Mouse (Mus musculus) heart, embryonic 10.5 days (tissue): ENCODE measurements at regions not wholly inside any gene's neighbourhood (a gene's known extent, or its start where the extent isn't known, plus 50 kb on each side); places are given as distances from the start of the nearest gene placed in this dataset.

Experiments used
- DNase-seq: peaks from one replicate; pipeline ENCODE4 v3.0.0-alpha.2; 2017; ENCODE audit warnings: low spot score
- H3K27ac ChIP-seq: fragments of 300-500 bp; sonication (generic); 2 replicates; pipeline ENCODE4 v1.5.1; 2016; ENCODE audit warnings: mild to moderate bottlenecking
- H3K27me3 ChIP-seq: fragments of 300-500 bp; sonication (generic); 2 replicates; pipeline ENCODE4 v1.6.1; 2016; ENCODE audit warnings: mild to moderate bottlenecking; ENCODE audit not compliant: poor library complexity, insufficient read depth, severe bottlenecking
- H3K36me3 ChIP-seq: fragments of 300-500 bp; sonication (generic); 2 replicates; pipeline ENCODE4 v1.6.1; 2016; ENCODE audit warnings: mild to moderate bottlenecking, moderate library complexity
- H3K4me1 ChIP-seq: fragments of 300-500 bp; sonication (generic); 2 replicates; pipeline ENCODE4 v1.6.1; 2016; ENCODE audit warnings: mild to moderate bottlenecking
- H3K4me3 ChIP-seq: fragments of 300-500 bp; sonication (generic); 2 replicates; pipeline ENCODE4 v1.5.1; 2016; ENCODE audit warnings: mild to moderate bottlenecking, moderate library complexity
- H3K9me3 ChIP-seq: fragments of 300-500 bp; sonication (generic); 2 replicates; pipeline ENCODE4 v1.6.1; 2016; ENCODE audit warnings: mild to moderate bottlenecking, moderate library complexity
- WGBS: fragments of 180-500 bp; shearing (Covaris S2); methylation state at CpG from one replicate; pipeline ENCODE4 v1.1.7; 2016; 5-methylcytosine and 5-hydroxymethylcytosine counted together

GRCm38 (mm10) chr9:46938628-46939027, 59.9 kb upstream of the Gm4791 start:
- no peaks in the 10 kb centered on the region for H3K36me3 ChIP-seq
- H3K27ac ChIP-seq, result no peak overlapping the region
- H3K9me3 ChIP-seq, result no peaks in the 10 kb centered on the region
- 81% methylated on average over 3 of the region's 3 CpGs for WGBS
- H3K4me3 ChIP-seq, result no peak overlapping the region
- DNase-seq, result no peak
- H3K27me3 ChIP-seq, result peaks cover 5% of the 10 kb centered on the region; the same call in 1 of the 2 replicates
- H3K4me1 ChIP-seq, result 0 out of 2 replicates have a peak, but pooled peaks cover 3% of the 10 kb centered on the region

- Histone ChIP-seq H3K4me3 (no peak overlapping the region), H3K36me3 (no peaks in the 10 kb centered on the region), H3K27me3 (0 out of 2 replicates have a peak, but pooled peaks cover 5% of the 10 kb centered on the region), H3K9me3 (no peaks in the 10 kb centered on the region), H3K27ac (no peak overlapping the region), H3K4me1 (no peaks in the 10 kb centered on the region)
- DNase-seq, result no peak
- WGBS, result 81% methylated on average over 3 of the region's 3 CpGs
These were observed 72.9 kb upstream of the Gm4791 start for GRCm38 (mm10) chr9:46925641-46926040.

- 0 out of 2 replicates have a peak, but pooled peaks cover 4% of the 10 kb centered on the region for H3K27me3 ChIP-seq
- no peak for DNase-seq
- no peaks in the 10 kb centered on the region for H3K9me3 ChIP-seq
- 88% methylated on average over 1 of the region's 1 CpGs for whole genome bisulfite sequencing
- peaks cover 4% of the 10 kb centered on the region; the same call in 1 of the 2 replicates for H3K4me1 ChIP-seq
- no peak overlapping the region for H3K4me3 ChIP-seq
- H3K36me3 ChIP-seq, result no peaks in the 10 kb centered on the region
- no peak overlapping the region for H3K27ac ChIP-seq
These were observed 78.5 kb upstream of the Gm4791 start for GRCm38 (mm10) chr9:46920081-46920480.

DNA sequence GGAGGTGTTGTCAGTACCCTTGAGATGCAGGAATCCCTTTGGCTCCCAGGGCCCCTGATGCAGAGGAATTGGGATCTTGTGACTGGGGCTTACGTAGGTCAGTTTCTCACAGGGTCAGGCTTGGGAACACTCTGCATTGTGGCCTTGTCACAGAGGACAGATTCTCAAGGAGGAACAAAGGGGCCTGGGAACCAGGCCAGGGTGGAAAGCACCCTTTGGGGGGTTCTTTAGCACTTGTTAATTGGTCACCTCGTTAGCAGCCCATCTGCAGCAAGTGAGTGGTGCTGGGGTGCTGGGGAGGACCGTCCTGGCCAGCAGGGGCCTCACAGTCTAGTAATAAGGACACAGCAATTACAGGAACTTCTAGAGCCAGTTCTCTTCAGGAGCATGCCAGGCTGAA, 85.3 kb upstream of the Gm4791 start:
- Histone ChIP-seq H3K4me1 (peaks cover 6% of the 10 kb centered on the region; the same call in 1 of the 2 replicates), H3K36me3 (no peaks in the 10 kb centered on the region), H3K9me3 (no peaks in the 10 kb centered on the region), H3K27me3 (peaks cover 20% of the 10 kb centered on the region; the same call in 1 of the 2 replicates), H3K27ac (no peak overlapping the region), H3K4me3 (no peak overlapping the region)
- 35% methylated on average over 3 of the region's 3 CpGs for WGBS
- peak; percentile 62 for DNase-seq

- no peak for DNase-seq
- no peak overlapping the region for H3K27ac ChIP-seq
- 51% methylated on average over 6 of the region's 6 CpGs for WGBS
- no peaks in the 10 kb centered on the region for H3K9me3 ChIP-seq
- no peak overlapping the region for H3K4me3 ChIP-seq
- H3K4me1 ChIP-seq, result peaks cover 6% of the 10 kb centered on the region; the same call in 1 of the 2 replicates
- H3K36me3 ChIP-seq, result no peaks in the 10 kb centered on the region
- peaks cover 16% of the 10 kb centered on the region; the same call in 1 of the 2 replicates for H3K27me3 ChIP-seq
These were observed 89.0 kb upstream of the Gm4791 start for GRCm38 (mm10) chr9:46909412-46910013.

- no peak overlapping the region for H3K4me3 ChIP-seq
- peak; percentile 65 for DNase-seq
- WGBS, result 90% methylated on average over 3 of the region's 3 CpGs
- peaks cover 7% of the 10 kb centered on the region for H3K27me3 ChIP-seq
- H3K9me3 ChIP-seq, result no peaks in the 10 kb centered on the region
- H3K36me3 ChIP-seq, result no peaks in the 10 kb centered on the region
- H3K4me1 ChIP-seq, result peaks cover 14% of the 10 kb centered on the region; the same call in 1 of the 2 replicates
- H3K27ac ChIP-seq, result no peak overlapping the region
These were observed 93.5 kb upstream of the Gm4791 start for GRCm38 (mm10) chr9:46905081-46905480.

- peak; percentile 75 for DNase-seq
- Histone ChIP-seq H3K27me3 (peaks cover 3% of the 10 kb centered on the region; the same call in 1 of the 2 replicates), H3K4me3 (no peak overlapping the region), H3K27ac (peak overlapping the region; percentile 52; the same call in 1 of the 2 replicates), H3K4me1 (peaks cover 14% of the 10 kb centered on the region; the same call in 1 of the 2 replicates), H3K9me3 (no peaks in the 10 kb centered on the region), H3K36me3 (no peaks in the 10 kb centered on the region)
- WGBS, result 51% methylated on average over 8 of the region's 8 CpGs
These were observed 94.9 kb upstream of the Gm4791 start for GRCm38 (mm10) chr9:46903491-46904220.

DNA sequence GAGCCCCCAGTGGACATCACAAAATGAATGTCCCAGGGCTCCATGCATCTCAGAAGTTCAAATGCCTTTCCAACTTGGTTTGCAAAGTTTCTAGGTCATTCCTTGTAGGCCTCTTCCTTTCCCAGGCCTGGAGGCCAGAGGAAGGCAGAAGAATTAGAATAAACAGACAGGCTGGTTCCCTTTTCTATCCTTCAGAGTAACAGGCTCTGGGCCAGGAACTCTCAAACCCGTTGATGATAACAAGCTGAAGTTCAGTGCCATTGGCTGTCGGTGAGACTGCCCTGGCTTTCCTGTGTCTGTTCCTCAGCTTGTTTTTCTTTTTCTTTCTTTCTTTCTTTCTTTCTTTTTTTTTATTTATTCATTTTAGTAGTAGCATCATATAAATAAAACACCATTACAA, 99.3 kb upstream of the Gm4791 start:
- no peak for DNase-seq
- peaks cover 14% of the 10 kb centered on the region; the same call in 1 of the 2 replicates for H3K4me1 ChIP-seq
- H3K27me3 ChIP-seq, result peaks cover 3% of the 10 kb centered on the region; the same call in 1 of the 2 replicates
- H3K27ac ChIP-seq, result no peak overlapping the region
- no peaks in the 10 kb centered on the region for H3K9me3 ChIP-seq
- H3K4me3 ChIP-seq, result no peak overlapping the region
- WGBS, result 26% methylated on average over 2 of the region's 2 CpGs
- no peaks in the 10 kb centered on the region for H3K36me3 ChIP-seq

DNA sequence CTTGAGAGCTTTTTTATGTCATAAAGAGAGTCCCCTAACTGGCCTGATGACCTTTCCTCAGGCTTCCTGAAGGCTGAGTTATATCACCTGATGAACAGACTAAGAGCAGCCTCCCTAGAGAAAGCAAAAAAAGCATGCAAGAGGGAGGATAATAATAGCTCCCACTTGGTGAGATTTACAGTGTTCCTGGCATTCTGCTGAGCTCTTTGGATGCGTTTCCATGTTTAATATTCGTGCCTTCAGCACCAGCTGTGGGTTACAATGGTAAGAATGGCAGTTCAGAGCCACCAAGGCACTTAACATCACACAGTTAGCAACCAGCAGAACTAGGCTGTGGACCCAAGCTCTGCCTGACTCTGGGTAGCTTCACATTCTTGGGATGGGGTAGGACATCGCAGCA, 100.4 kb upstream of the Gm4791 start:
- no peaks in the 10 kb centered on the region for H3K9me3 ChIP-seq
- 82% methylated on average over 3 of the region's 3 CpGs for WGBS
- peaks cover 3% of the 10 kb centered on the region; the same call in 1 of the 2 replicates for H3K27me3 ChIP-seq

DNA sequence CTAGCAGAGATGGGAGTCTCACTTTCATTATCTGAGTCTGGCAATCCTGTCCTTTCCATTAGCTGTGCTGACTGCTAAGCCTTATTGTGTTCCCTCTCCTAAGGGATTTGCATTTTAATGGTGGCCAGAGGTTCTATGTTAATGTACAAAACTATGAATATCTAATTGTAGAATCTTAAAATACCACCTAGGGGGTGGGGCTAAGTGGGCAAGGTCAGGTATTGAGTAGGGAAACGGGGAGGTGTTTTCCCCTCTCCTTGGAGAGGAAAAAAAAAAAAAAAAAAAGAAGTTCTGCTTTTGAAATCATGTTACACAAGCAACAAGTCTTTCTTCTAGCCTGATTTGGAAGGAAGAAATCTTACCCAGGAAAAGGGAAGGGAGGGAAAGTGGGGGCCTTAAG, 106.7 kb upstream of the Gm4791 start:
- no peaks in the 10 kb centered on the region for H3K27me3 ChIP-seq
- no peaks in the 10 kb centered on the region for H3K36me3 ChIP-seq
- H3K9me3 ChIP-seq, result no peaks in the 10 kb centered on the region
- no peak overlapping the region for H3K27ac ChIP-seq
- no peak for DNase-seq
- 65% methylated on average over 1 of the region's 1 CpGs for WGBS
- H3K4me3 ChIP-seq, result no peak overlapping the region
- no peaks in the 10 kb centered on the region for H3K4me1 ChIP-seq

More for the DNA sequence above, 100.4 kb upstream of the Gm4791 start:
- Histone ChIP-seq H3K4me1 (peaks cover 5% of the 10 kb centered on the region; the same call in 1 of the 2 replicates), H3K4me3 (no peak overlapping the region), H3K36me3 (no peaks in the 10 kb centered on the region), H3K27ac (no peak overlapping the region)
- DNase-seq, result no peak

GRCm38 (mm10) chr9:46889933-46890662, 108.4 kb upstream of the Gm4791 start:
- no peak overlapping the region for H3K4me3 ChIP-seq
- H3K4me1 ChIP-seq, result no peaks in the 10 kb centered on the region
- no peaks in the 10 kb centered on the region for H3K36me3 ChIP-seq
- DNase-seq, result no peak
- H3K27me3 ChIP-seq, result no peaks in the 10 kb centered on the region
- no peaks in the 10 kb centered on the region for H3K9me3 ChIP-seq
- 65% methylated on average over 4 of the region's 4 CpGs for WGBS
- H3K27ac ChIP-seq, result no peak overlapping the region

DNA sequence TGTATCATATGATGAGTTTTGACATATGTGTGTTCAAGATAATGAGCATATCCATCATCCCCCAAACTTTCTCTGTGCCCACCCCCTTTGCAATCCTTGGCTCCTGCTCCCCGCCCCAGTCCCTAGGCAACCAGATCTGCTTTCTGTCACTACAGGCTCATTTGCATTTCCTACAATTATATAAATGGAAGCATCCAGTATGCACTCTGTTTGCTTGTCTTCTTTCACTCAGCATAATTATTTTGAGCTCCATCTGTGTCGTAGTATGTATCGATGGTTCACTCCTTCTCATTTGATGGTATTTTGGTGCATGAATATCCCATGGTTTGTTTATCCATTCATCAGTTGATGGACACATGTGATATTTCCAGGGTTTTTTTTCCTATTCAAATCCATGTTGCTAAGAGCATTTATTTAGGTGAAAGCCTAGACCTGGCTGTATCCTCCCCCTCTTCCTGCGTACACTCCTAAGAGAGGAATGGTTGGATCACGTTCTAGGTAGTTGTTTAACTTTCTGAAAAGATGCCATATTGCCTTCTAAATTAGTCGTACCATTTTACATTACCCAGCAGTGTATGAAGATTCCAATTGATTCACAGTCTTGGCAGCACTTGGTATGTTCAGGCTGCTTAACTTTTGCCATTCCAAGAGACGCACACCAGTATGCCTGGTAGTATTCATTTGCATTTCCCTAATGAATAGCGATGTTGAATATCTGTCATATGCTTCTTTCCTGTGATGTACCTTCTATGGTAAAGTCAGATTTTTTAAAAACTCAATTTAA, 127.1 kb upstream of the Gm4791 start:
- WGBS, result 89% methylated on average over 8 of the region's 8 CpGs
- Histone ChIP-seq H3K27ac (no peak overlapping the region), H3K36me3 (no peaks in the 10 kb centered on the region), H3K4me1 (no peaks in the 10 kb centered on the region), H3K27me3 (no peaks in the 10 kb centered on the region), H3K9me3 (no peaks in the 10 kb centered on the region), H3K4me3 (no peak overlapping the region)
- no peak for DNase-seq
